Mouse (Mus musculus) forebrain, postnatal 0 days (tissue): ENCODE data around the gene Rexo5. TPM values are rescaled to one million over a fixed set of nuclear protein-coding genes. Genes with fewer than 3 reads are reported as not detected.

Source experiments
- ATAC-seq: fragments of 200-750 bp; cut with Nextera tagmentation; 2 replicates; pipeline ENCODE4 v1.8.0; 2017; ENCODE audit warnings: mild to moderate bottlenecking, moderate library complexity
- DNase-seq: peaks from one replicate; pipeline ENCODE4 v3.0.0-alpha.2; 2015
- H3K27ac ChIP-seq: fragments of 300-500 bp; sonication (generic); 2 replicates; pipeline ENCODE4 v1.5.1; 2014; ENCODE audit warnings: low read depth, mild to moderate bottlenecking, antibody characterized with exemption, low read length, moderate library complexity, mixed read lengths
- H3K27me3 ChIP-seq: fragments of 300-500 bp; sonication (generic); 2 replicates; pipeline ENCODE4 v1.6.1; 2014; ENCODE audit warnings: mild to moderate bottlenecking, low read length, mixed read lengths; ENCODE audit not compliant: insufficient read depth
- H3K36me3 ChIP-seq: fragments of 300-500 bp; sonication (generic); 2 replicates; pipeline ENCODE4 v1.6.1; 2014; ENCODE audit warnings: mild to moderate bottlenecking, moderate library complexity; ENCODE audit not compliant: insufficient read depth
- H3K4me1 ChIP-seq: fragments of 300-500 bp; sonication (generic); 2 replicates; pipeline ENCODE4 v1.6.1; 2014; ENCODE audit warnings: antibody characterized with exemption; ENCODE audit not compliant: insufficient read depth
- H3K4me2 ChIP-seq: fragments of 300-500 bp; sonication (generic); 2 replicates; pipeline ENCODE4 v1.6.1; 2014; ENCODE audit warnings: low read depth, mild to moderate bottlenecking, moderate library complexity
- H3K4me3 ChIP-seq: fragments of 300-500 bp; sonication (generic); 2 replicates; pipeline ENCODE4 v1.5.1; 2014; ENCODE audit warnings: low read depth, low read length, mixed read lengths
- H3K9ac ChIP-seq: fragments of 300-500 bp; sonication (generic); 2 replicates; pipeline ENCODE4 v1.6.1; 2014; ENCODE audit warnings: mild to moderate bottlenecking
- H3K9me3 ChIP-seq: fragments of 300-500 bp; sonication (generic); 2 replicates; pipeline ENCODE4 v1.6.1; 2016; ENCODE audit warnings: low read length
- CTCF ChIP-seq: sonication (generic); IDR thresholded peaks from 2 replicates; pipeline ENCODE4 v1.5.1; 2016; ENCODE audit warnings: antibody characterized with exemption, control low read depth, low read depth
- WGBS: fragments of 180-500 bp; shearing (Covaris S2); extraction: QIAGEN DNeasy Blood & Tissue Kit; methylation state at CpG from one replicate; pipeline ENCODE4 v1.1.7; 2014; 5-methylcytosine and 5-hydroxymethylcytosine counted together
- polyA plus RNA-seq: library from polyadenylated mRNA; unstranded; fragments of >200 nt; fragmentation: Nextera tagmentation; extraction: Ambion mirVana; gene quantifications from 2 replicates; pipeline ENCODE4 v1.2.1, GENCODE M21; 2015
- total RNA-seq: library from RNA; depleted of rRNA; stranded (reverse); fragments of >200 nt; gene quantifications from 2 replicates; pipeline ENCODE4 v1.2.3, GENCODE M21; 2014

The Rexo5 gene
- total and polyA plus RNA-seq, 2 experiments from 2014 or later, result 5.2 to 5.4 TPM

DNA sequence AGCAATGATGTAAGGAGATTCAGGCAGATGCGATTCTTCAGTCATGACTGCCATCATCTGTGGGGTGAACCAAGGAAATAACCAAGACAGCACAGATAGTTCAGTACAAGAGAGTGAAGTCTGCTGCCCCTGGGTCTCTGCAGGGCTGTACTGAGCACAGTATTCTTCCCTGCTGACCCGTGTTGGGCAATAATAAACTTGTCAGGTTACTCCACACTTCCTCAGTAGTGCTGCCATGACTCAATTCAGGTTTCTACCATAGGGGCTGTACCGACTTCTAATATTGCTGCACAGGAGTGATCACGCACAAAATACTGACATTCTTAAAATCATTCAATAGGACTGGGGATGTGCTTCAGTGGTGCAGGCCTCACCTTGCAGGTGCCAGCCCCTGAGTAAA lies 85.4 kb downstream of the Rexo5 start:
- Histone ChIP-seq H3K4me1 (no peaks in the 10 kb centered on the region), H3K27me3 (no peaks in the 10 kb centered on the region), H3K27ac (no peak overlapping the region), H3K4me2 (no peak overlapping the region), H3K36me3 (no peaks in the 10 kb centered on the region), H3K4me3 (no peak overlapping the region), H3K9ac (no peak overlapping the region), H3K9me3 (no peaks in the 10 kb centered on the region)
- ATAC-seq (no peak), DNase-seq (no peak)
- no peak for TF ChIP-seq CTCF
- 96% methylated on average over 4 of the region's 4 CpGs for WGBS

- DNase-seq, result no peak
- Histone ChIP-seq H3K9ac (no peak overlapping the region), H3K27me3 (no peaks in the 10 kb centered on the region), H3K4me3 (no peak overlapping the region), H3K36me3 (no peaks in the 10 kb centered on the region), H3K4me1 (no peaks in the 10 kb centered on the region), H3K27ac (no peak overlapping the region), H3K4me2 (no peak overlapping the region), H3K9me3 (no peaks in the 10 kb centered on the region)
- WGBS, result 87% methylated on average over 5 of the region's 5 CpGs
- TF ChIP-seq CTCF, result no peak
- ATAC-seq, result no peak
Measured at GRCm38 (mm10) chr7:119880345-119880744, 86.5 kb downstream of the Rexo5 start.

DNA sequence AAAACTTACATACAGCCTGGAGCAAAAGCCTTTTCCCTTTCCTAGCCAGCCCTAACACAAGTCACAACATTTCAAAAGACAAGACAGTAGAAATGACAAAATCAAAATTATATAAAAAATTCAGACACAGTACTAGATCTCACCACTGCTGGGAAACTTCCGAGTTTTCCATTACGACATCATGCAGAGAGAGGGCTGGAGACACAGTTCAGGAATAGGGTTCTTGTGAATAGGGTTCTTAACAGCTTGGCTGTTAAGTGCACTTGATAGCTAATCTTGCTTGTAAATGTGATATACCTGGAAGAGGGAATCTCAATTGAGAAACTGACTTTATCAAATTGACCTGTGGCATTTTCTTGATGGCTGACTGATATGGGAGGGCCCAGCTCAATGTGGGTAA lies 87.4 kb downstream of the Rexo5 start:
- H3K36me3 ChIP-seq, result no peaks in the 10 kb centered on the region
- no peak overlapping the region for H3K9ac ChIP-seq
- H3K4me2 ChIP-seq, result no peak overlapping the region
- no peaks in the 10 kb centered on the region for H3K4me1 ChIP-seq
- H3K9me3 ChIP-seq, result no peaks in the 10 kb centered on the region
- no peak overlapping the region for H3K27ac ChIP-seq
- no peak overlapping the region for H3K4me3 ChIP-seq
- no peak for TF ChIP-seq CTCF
- H3K27me3 ChIP-seq, result no peaks in the 10 kb centered on the region
- ATAC-seq, result no peak
- no peak for DNase-seq
- 92% methylated on average over 2 of the region's 2 CpGs for WGBS

GRCm38 (mm10) chr7:119887887-119888286 lies 94.1 kb downstream of the Rexo5 start:
- Histone ChIP-seq H3K4me1 (no peaks in the 10 kb centered on the region), H3K4me3 (no peak overlapping the region), H3K27me3 (no peaks in the 10 kb centered on the region), H3K9ac (no peak overlapping the region), H3K36me3 (no peaks in the 10 kb centered on the region), H3K4me2 (no peak overlapping the region), H3K9me3 (no peaks in the 10 kb centered on the region), H3K27ac (no peak overlapping the region)
- DNase-seq (no peak), ATAC-seq (no peak)
- whole genome bisulfite sequencing, result 88% methylated on average over 4 of the region's 4 CpGs
- no peak for TF ChIP-seq CTCF

- no peak for DNase-seq
- no peak for TF ChIP-seq CTCF
- 96% methylated on average over 1 of the region's 1 CpGs for WGBS
Measured at GRCm38 (mm10) chr7:119892198-119892597, 98.4 kb downstream of the Rexo5 start.

DNA sequence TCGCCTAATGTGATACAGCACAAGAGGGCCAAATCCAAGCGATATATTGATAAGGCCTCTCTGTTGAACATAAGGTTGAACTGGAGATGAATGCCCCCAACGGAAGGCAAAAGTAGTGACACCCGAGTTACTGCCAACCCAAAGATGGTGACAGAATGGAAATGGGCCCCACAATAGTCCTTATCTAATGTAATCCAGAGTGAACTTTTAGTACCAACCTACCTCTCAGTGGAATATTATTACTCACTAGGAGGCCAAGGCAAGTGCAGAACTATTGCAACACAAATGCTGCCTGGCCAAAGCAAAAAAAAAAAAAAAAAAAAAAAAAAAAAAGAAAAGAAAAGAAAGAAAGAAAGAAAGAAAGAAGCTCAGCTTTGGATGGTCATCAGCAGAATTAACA lies 98.9 kb downstream of the Rexo5 start:
- H3K9ac ChIP-seq, result no peak overlapping the region
- no peak for ATAC-seq
- no peak overlapping the region for H3K4me3 ChIP-seq
- 94% methylated on average over 4 of the region's 4 CpGs for WGBS
- no peaks in the 10 kb centered on the region for H3K27me3 ChIP-seq
- H3K27ac ChIP-seq, result no peak overlapping the region
- peaks cover 20% of the 10 kb centered on the region; the same call in 1 of the 2 replicates for H3K4me1 ChIP-seq
- H3K36me3 ChIP-seq, result no peaks in the 10 kb centered on the region
- no peak for TF ChIP-seq CTCF
- DNase-seq, result no peak
- no peaks in the 10 kb centered on the region for H3K9me3 ChIP-seq
- no peak overlapping the region for H3K4me2 ChIP-seq

More at GRCm38 (mm10) chr7:119892198-119892597, 98.4 kb downstream of the Rexo5 start:
- Histone ChIP-seq H3K9me3 (no peaks in the 10 kb centered on the region), H3K9ac (no peak overlapping the region), H3K27ac (no peak overlapping the region), H3K27me3 (no peaks in the 10 kb centered on the region), H3K36me3 (no peaks in the 10 kb centered on the region), H3K4me3 (no peak overlapping the region), H3K4me1 (peaks cover 20% of the 10 kb centered on the region; the same call in 1 of the 2 replicates), H3K4me2 (no peak overlapping the region)
- no peak for ATAC-seq

DNA sequence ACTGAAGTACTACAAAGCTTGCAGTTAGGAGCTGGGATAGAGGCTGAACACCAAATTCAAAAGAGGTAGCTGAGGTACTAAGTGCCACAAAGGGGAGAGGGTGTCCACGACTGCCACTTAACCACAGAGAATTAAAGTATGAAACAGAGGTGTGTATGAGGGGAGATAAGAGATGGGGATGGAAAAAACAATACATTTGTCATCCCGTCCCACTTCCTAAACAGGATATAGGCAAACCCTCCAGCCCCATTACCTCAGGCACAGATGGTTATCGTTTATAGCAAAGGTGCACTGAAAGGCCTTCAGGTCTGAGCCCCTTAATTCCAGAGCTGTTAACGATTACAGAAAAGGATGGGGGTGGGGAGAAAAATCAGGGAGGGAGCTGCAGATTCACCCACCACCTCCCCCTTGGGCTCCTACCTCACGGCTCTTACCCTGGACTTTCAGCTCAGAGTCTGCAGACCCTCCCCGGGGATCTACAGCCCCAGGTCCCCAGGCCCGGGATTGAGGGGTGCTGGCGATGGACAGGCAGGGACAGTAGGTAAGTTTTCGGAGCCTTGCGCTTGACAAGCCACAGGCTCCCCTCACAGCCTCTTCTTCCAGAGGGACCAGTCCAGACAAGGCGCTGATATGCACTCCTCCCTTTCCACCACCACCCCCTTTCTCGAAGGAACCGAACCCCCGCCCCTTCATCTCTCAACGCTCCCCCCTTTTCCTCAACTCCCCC lies 101.2 kb downstream of the Rexo5 start:
- Histone ChIP-seq H3K9me3 (no peaks in the 10 kb centered on the region), H3K4me1 (peaks cover 20% of the 10 kb centered on the region; the same call in 1 of the 2 replicates), H3K4me2 (peak overlapping the region; percentile 83), H3K36me3 (no peaks in the 10 kb centered on the region), H3K9ac (peak overlapping the region; percentile 93), H3K27me3 (no peaks in the 10 kb centered on the region), H3K4me3 (peak overlapping the region; percentile 76), H3K27ac (peak overlapping the region; percentile 97)
- DNase-seq (no peak), ATAC-seq (no peak; the same call in 1 of the 2 replicates)
- TF ChIP-seq CTCF, result no peak
- 1% methylated on average over 13 of the region's 15 CpGs for WGBS
